Mouse (Mus musculus) cerebellum, adult 18-20 months (tissue): ENCODE results near the gene Hdac8.

Experiments used
- DNase-seq, 2 experiments: peaks; one replicate each; pipeline ENCODE4 v3.0.0; 2021

The Hdac8 gene

GRCm38 (mm10) chrX:102339396-102340155 lies 165.6 kb downstream of the Hdac8 start:
- DNase-seq, result peak in 1 of 2 experiments; percentile 4

GRCm38 (mm10) chrX:102319696-102320095 lies 185.5 kb downstream of the Hdac8 start:
- no peak for DNase-seq

GRCm38 (mm10) chrX:102319252-102319651 lies 185.9 kb downstream of the Hdac8 start:
- DNase-seq, result no peak

GRCm38 (mm10) chrX:102318782-102319181 lies 186.4 kb downstream of the Hdac8 start:
- DNase-seq, result no peak

- no peak for DNase-seq
Observed at GRCm38 (mm10) chrX:102311119-102311518, 194.0 kb downstream of the Hdac8 start.

GRCm38 (mm10) chrX:102307511-102307910 lies 197.6 kb downstream of the Hdac8 start:
- peak in 1 of 2 experiments; percentile 12 for DNase-seq

- DNase-seq, result no peak
Observed at GRCm38 (mm10) chrX:102305806-102306205, 199.4 kb downstream of the Hdac8 start.

GRCm38 (mm10) chrX:102304914-102305313 lies 200.2 kb downstream of the Hdac8 start:
- DNase-seq, result no peak

- DNase-seq, result no peak
Observed at GRCm38 (mm10) chrX:102302476-102302875, 202.7 kb downstream of the Hdac8 start.

- no peak for DNase-seq
Observed at GRCm38 (mm10) chrX:102284889-102285288, 220.3 kb downstream of the Hdac8 start.

GRCm38 (mm10) chrX:102262620-102263345 lies 242.4 kb downstream of the Hdac8 start:
- DNase-seq, result no peak

GRCm38 (mm10) chrX:102259772-102260171 lies 245.4 kb downstream of the Hdac8 start:
- no peak for DNase-seq

GRCm38 (mm10) chrX:102253892-102254291 lies 251.3 kb downstream of the Hdac8 start:
- DNase-seq, result peak; percentile 41 to 47

GRCm38 (mm10) chrX:102251937-102252860 lies 253.0 kb downstream of the Hdac8 start, which contains the start of gene Cited1:
Gene Cited1 (minus strand): TSS chrX:102252181.
- peak; percentile 61 to 63 for DNase-seq

GRCm38 (mm10) chrX:102251221-102251936 lies 253.8 kb downstream of the Hdac8 start:
- peak; percentile 3 to 40 for DNase-seq

GRCm38 (mm10) chrX:102250891-102251170 lies 254.3 kb downstream of the Hdac8 start:
- peak in 1 of 2 experiments; percentile 30 for DNase-seq

- DNase-seq, result no peak
Observed at GRCm38 (mm10) chrX:102250150-102250890, 254.8 kb downstream of the Hdac8 start.

- no peak for DNase-seq
Observed at GRCm38 (mm10) chrX:102244334-102244733, 260.8 kb downstream of the Hdac8 start.
